Mouse (Mus musculus) monocyte, adult 5-6 weeks (primary cell): ENCODE measurements around the gene Prkn. TPM values are rescaled to one million over a fixed set of nuclear protein-coding genes. Genes with fewer than 3 reads are reported as not detected.
"Not testable (repeated sequence)": the region's sequence is repeated elsewhere in the genome, so short reads cannot be mapped to it uniquely, and the experiment has no call there.

Experiments used
- ATAC-seq: fragments of 153-309, 156-312 bp; replicated peaks from 2 replicates; pipeline ENCODE4 v1.8.0; 2017; ENCODE audit warnings: mild to moderate bottlenecking; ENCODE audit not compliant: low TSS enrichment, insufficient number of reproducible peaks, severe bottlenecking, poor library complexity, low FRiP score
- total RNA-seq: library from RNA; stranded (forward); fragments of 200-1000, 200-491, 200-594 nt; gene quantifications from 3 replicates; pipeline ENCODE4 v1.2.3, GENCODE M21; 2017

Gene Prkn
- total RNA-seq, 1 experiment from 2014 or later = not detected

- no peak for ATAC-seq
Observed at GRCm38 (mm10) chr17:11950198-11950594, 1110.0 kb downstream of the Prkn start.

- no peak for ATAC-seq
Observed at GRCm38 (mm10) chr17:11955317-11955716, 1115.1 kb downstream of the Prkn start.

GRCm38 (mm10) chr17:11960492-11960891 is 1120.3 kb downstream of the Prkn start:
- ATAC-seq = no peak

- no peak for ATAC-seq
Observed at GRCm38 (mm10) chr17:11962808-11963207, 1122.6 kb downstream of the Prkn start.

GRCm38 (mm10) chr17:11970160-11970559 is 1130.0 kb downstream of the Prkn start:
- ATAC-seq = no peak

GRCm38 (mm10) chr17:11972550-11972949 is 1132.4 kb downstream of the Prkn start:
- no peak for ATAC-seq

GRCm38 (mm10) chr17:11972969-11973787 is 1133.0 kb downstream of the Prkn start:
- no peak for ATAC-seq

- ATAC-seq = no peak
Observed at GRCm38 (mm10) chr17:11975062-11975607, 1135.0 kb downstream of the Prkn start.

GRCm38 (mm10) chr17:11978260-11978821 is 1138.2 kb downstream of the Prkn start:
- ATAC-seq = no peak

- ATAC-seq = no peak
Observed at GRCm38 (mm10) chr17:11981666-11982065, 1141.5 kb downstream of the Prkn start.

GRCm38 (mm10) chr17:11988110-11988837 is 1148.1 kb downstream of the Prkn start:
- ATAC-seq = no peak

- no peak for ATAC-seq
Observed at GRCm38 (mm10) chr17:11989296-11989695, 1149.1 kb downstream of the Prkn start.

- no peak for ATAC-seq
Observed at GRCm38 (mm10) chr17:11990386-11991087, 1150.4 kb downstream of the Prkn start.

GRCm38 (mm10) chr17:11993249-11993648 is 1153.1 kb downstream of the Prkn start:
- ATAC-seq = no peak

GRCm38 (mm10) chr17:11994252-11994651 is 1154.1 kb downstream of the Prkn start:
- ATAC-seq = no peak

GRCm38 (mm10) chr17:11994754-11995153 is 1154.6 kb downstream of the Prkn start:
- ATAC-seq = not testable (repeated sequence)

- no peak for ATAC-seq
Observed at GRCm38 (mm10) chr17:11995522-11995921, 1155.3 kb downstream of the Prkn start.

- ATAC-seq = no peak
Observed at GRCm38 (mm10) chr17:11996311-11996710, 1156.1 kb downstream of the Prkn start.

- no peak for ATAC-seq
Observed at GRCm38 (mm10) chr17:12000285-12000684, 1160.1 kb downstream of the Prkn start.
